Mouse (Mus musculus) T-cell, adult 66 days (primary cell): ENCODE results near the gene Chac2. TPM values are rescaled to one million over a fixed set of nuclear protein-coding genes. Genes with fewer than 3 reads are reported as not detected.

Source experiments
- total RNA-seq, 2 experiments: library from RNA; stranded (reverse); gene quantifications; 3 replicates in 1 of 2; 4 replicates in 1 of 2; pipeline ENCODE4 v1.2.4; 2023

Chac2 gene
- 1 to 10 TPM; 1.2 to 1.3 TPM for total RNA-seq

DNA sequence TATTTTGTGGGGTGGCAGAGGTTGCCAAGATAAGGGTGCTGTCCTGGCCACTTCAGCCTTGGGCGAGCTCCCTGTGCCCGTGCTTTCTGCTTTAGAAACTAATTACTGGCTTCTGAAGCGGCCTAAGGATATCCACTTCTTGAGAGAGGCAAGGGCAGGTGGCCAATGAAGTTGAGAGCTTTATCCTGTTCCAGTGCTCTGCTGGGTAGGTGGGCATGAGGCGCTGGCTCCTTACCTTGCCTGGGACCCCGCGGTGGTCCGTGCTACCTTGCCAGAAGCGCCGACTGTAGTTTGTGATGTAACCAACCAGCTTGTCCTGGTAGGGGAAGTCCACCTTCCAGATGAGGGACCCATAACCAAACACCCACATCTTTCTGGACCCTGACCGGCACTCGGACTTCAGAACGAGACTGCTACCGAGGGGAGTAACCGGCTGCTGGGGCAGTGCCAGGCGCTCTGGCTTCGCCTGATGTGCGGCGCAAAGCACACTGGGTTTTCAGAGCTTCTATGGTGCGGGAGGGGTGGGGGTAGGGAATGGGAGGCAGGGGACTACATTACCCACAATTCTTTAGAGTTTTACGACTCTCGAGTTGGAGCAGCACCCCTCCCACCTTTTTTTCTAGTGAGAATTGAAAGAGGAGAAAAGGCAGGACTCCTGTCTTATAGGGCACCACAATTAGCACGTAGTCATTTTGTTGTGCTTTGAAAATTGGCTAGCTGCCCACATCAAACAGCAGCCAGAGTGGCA, at the start of gene Chac2:
Chac2 (minus strand) TSS at position 474 of the 748 bp plus-strand sequence.

DNA sequence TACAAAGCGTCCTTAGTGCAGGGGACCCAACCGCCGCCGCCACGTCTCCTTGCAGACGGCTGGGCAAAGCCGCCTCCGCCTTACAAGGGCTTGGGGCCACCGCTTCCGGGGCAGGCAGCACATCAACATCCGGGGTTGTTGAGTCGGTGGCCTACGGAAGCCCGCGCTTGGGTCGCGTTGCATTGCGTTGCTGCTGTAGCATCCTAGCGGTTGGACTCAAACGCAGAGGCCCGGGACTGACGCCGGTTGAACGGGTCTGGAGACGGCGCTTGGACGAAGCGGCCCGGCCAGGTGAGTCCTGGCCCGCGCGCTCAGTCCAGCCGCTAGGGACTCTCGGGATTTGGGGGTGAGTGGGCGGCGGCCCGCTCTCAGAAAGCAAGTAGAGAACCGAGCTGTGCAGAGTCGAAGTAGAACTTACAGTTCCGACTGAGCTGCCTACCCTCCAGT, 31.8 kb downstream of the Chac2 start, which contains the start of gene Erlec1:
Erlec1 (minus strand) TSS at position 57 of the 447 bp plus-strand sequence.

Other genes with a start within 250 kb of the Chac2 start
- gene Psme4, start 214.6 kb downstream of the Chac2 start, total RNA-seq: 10 to 100 TPM; 65.5 to 65.9 TPM
- under 1 TPM in 1 of 2 experiments, not detected in 1; 0.20 TPM for gene Gpr75, start 101.0 kb downstream of the Chac2 start, total RNA-seq
- gene Asb3, start 100.9 kb downstream of the Chac2 start, total RNA-seq: 10 to 100 TPM; 21.2 to 23.7 TPM
- gene Erlec1, start 32.0 kb downstream of the Chac2 start, total RNA-seq: 10 to 100 TPM; 35.9 to 39.4 TPM
- not detected for gene Gm17332, start 196.1 kb upstream of the Chac2 start, total RNA-seq